Mouse (Mus musculus) spleen, adult 18-20 months (tissue): ENCODE measurements around the gene Grid1.

Source experiments
- DNase-seq, 2 experiments: peaks; one replicate each; pipeline ENCODE4 v3.0.0; 2022; ENCODE audit warnings: mixed read lengths in 2 of 2

Gene Grid1

DNA sequence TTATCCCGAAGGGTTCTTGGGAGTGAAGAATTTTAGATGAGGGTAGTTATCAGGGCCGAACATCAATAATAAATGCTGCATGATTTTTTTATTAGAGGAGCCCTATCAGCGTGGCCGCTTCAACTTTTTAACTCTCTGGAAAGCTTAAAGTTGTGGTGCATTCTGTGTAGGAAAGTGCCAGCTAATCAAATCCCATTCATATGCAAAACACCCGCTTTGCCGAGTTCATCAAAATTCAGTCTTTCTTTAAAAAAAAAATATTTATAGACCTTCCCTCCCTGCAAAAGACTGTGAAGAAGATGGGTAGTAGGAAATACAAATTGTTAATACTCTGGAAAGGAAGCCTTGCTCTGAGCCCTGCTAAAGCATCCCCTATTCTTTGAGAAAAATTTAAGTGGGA, 99.3 kb downstream of the Grid1 start:
- DNase-seq = no peak

DNA sequence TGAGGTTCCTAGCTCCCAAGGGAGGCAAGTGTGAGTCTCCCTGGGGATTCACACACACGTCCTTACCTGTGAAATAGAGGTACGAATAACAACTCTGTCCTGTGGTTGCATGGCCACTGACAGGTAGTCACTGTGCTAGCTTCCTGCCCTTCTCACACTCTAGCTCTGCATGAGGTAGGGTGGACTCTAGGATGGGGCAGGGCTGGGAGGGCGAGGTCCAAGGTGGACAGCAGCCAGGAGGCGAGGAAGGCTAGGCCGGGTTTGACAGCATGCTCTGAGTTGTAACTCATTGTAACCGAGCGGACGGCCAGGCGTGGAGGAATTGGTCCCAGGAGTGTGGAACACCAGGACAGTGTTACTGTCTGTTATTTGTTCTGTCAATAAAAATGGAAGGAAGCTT, 101.4 kb downstream of the Grid1 start:
- no peak for DNase-seq

DNA sequence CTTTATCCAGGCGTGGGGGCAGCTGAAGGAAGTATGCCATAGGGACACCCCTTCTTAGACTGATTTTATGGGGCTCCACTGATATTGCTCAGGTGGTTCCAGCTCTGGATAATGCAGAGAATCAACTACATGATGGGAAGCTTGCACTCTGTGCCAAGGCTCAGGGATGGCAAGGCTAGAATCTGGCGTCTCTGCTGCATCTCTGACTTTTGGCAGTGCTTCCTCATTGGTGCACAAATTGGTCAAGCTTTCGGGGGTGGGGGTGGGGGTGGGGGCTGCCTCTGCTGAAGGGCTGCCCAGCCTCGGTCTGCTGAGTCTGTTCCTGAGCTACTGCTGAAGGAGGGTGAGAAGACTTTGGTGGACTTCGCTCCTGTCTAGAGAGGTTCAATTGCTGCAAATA, 105.1 kb downstream of the Grid1 start:
- DNase-seq = no peak

DNA sequence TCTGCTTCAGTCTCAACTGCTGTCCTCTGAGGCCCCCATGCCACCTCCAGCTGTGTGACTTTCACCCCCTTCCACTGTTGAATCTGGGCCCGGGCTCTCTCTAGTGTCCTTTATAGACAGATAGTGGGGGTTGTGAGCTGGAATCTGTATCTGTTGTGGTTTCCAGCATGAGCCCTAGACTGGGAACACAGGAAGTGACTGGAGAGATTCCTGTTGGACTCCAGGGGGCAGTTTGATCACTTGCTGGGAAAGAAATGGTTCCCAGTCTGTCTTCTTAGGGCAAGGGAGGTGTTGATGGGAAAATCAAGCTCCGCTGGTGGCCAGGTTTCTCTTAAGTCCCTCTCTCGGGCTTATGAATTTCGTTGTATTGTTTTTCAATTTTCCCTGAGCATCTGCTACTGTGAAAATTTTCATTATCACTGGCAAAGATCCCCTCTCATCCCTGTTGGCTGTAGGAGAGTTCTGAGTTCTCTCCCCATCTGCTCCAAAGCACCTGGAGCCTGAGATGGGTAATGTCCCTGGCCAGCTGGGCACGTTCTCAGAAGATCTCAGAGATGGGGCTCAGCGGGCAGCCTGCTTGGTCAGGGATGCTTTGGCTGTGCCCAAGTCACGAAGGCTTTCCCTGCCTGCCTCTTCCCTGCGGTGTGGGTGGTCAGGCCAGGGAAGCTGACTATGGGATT, 110.3 kb downstream of the Grid1 start:
- no peak for DNase-seq

DNA sequence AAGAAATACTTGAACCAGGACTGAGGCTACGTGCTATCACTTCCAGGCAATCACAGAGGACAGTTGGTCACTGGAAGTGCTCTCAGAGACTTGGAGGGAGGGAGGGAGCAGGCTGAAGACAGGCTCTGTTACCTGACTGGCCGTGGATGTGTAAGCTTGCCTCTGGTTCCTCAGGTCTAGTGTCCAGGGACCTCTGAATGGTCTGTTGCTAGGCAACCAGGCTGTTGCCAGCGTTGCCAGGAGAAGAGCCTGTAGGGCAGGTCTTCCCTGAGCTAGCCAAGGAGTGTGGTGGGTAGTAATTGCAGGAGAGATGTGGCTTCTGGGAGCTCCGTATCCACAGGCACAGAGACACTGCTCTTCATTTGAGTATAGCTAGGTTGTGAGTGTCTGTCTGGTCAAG, 113.3 kb downstream of the Grid1 start:
- no peak for DNase-seq

DNA sequence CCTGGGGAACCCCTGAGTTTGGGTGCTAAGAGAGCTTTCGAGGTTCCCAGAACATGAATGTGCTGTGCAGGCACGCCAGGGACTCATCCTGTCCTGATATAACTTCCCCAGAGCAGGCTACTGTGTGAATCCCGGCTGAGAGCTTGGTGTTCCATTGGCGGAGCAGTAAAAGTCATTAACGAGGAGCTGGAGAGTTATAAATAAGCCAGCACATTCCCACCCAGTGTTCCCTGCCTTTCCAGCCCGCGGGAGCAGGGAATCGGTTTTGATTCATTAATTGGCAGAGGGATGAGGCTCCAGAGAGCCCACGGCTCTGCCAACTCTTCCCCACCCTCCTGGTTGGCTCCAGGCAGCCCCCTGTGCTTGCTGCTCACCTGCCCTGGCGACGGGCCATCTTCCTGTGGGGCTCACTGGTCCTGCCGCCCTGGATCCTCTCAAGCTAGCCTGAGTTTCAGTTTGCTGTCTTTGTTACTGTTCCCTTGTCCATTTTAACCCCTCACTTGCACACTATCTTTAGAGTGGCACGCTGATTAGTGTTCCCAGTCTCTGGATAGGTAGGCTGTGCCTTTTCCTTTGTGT, 116.4 kb downstream of the Grid1 start:
- no peak for DNase-seq

DNA sequence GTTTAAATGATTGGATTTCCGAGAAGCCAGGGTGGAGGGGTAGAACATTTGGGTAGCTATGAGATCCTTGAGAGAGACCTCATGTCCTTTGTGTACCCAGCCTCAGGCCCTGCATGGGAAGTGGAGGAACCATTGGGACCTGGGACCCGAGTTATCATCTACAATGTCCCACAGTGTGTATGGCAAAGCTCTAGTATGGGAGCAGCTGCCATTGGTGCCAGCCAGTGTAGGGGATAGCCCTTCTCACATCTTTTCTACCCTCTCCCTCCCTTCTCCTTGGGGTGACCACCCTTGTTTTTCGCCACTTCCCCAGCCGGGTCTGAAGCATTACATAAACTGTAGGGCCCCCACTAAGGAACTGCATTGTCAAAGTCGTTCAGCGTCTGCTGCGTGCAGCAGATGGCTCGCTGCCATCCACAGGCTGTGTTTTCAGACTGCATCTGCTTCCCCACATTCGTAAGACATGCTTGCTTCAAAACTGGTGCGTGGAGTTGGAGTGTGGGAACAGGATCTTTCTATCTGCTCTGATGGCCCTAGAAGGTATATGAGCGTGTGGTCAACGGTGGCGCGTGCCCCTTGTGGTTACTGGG, 124.6 kb downstream of the Grid1 start:
- DNase-seq = no peak

DNA sequence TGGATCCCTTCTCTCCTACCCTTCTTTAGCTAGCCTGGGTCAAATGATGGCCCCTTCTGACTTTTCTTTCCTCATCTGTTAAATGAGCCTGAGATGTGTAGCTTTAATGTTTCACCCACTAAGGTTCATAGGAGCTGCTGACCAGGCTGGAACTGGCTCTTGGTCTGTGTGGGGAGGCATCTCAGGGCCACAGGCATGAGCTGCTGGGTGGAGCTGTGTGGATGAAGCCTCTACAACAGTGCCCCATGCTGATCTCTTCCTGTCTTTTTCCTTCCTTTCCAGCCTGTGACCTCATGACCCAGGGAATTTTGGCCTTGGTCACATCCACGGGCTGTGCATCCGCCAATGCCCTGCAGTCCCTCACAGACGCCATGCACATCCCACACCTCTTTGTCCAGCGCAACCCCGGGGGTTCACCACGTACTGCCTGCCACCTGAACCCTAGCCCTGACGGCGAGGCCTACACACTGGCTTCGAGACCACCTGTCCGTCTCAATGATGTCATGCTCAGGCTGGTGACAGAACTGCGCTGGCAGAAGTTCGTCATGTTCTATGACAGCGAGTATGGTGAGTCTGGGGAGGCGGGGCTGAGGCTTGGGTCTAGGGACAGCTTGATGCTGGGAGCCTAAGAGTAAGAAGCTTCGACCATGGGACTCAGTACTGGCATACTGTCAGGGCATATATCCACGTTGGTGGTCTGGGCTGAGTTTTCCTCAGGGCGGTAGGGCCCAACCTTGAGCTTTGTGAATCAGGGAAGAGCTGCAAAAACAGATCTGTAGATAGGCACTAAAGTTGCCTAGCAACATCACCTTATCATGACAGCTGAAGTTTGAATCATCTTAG, 125.8 kb downstream of the Grid1 start:
- DNase-seq = no peak

DNA sequence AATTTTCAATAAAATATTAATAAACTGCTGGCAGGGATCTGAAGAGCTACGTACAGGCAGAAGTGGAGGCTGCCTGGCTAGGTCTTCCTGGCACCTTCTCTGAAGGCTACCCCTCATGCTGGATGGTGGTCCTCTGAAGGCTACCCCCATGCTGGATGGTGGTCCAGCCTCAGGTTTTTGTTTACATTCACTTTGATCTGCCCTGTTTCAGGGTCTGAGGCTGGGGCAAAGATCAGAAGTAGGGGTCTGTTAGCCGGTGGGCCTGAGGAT, 126.3 kb downstream of the Grid1 start:
- no peak for DNase-seq

DNA sequence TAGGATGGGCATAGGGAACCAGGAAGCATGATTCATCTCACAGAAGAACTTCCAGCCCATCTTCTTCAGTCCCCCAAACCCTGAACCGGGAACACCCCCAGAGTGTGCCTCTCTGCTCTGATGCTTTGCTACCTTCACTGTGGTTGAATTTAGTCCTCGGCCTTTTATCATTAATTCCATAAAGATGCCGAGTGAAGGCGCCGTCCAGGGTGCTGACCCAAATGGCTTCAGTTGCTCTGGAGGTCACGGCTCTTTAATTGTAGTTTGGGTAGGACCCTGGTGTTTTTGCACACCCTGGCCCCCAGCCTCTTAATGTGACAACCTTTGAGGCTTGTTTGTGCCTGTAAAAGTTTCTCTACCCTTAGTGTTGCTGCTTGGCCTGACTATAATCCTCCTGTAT, 128.3 kb downstream of the Grid1 start:
- DNase-seq = no peak

DNA sequence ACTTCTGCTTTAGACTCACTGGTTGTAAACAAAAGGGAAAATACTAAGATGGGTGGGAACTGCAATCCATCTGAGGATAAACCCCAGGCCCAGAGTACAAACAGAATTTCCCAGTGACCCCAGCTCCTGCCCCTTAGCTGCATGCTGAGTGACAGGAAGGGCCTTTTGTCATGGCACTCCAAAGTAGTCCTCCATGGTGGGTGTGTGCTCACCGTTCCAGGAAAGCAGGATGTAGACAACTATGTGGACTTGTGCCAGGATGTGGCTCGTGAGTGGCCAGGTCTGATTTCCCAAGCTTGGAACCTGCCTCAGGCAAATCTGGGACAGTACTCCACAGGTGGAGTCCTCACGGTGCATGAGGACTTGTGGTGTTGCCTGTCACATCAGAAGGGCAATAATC, 132.4 kb downstream of the Grid1 start:
- no peak for DNase-seq

DNA sequence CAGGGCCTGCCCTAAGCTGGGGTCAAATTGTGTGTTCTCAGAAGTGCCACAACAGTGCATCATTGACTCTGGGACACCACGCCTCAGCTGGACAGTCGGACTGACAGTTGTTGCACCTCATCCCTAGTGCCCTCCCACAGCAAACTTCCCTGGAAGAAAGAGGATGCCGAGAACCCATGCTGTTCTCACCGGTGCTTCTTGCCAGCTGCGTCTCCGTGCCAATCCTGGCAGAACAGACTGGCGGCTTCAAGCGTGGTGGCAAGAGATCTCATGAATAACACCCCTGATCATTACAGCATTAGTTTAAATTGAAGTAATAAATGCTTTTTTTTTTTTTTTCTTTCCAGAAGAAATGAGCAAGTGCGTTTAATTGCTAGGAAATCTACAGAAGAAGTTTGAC, 133.7 kb downstream of the Grid1 start:
- no peak for DNase-seq

DNA sequence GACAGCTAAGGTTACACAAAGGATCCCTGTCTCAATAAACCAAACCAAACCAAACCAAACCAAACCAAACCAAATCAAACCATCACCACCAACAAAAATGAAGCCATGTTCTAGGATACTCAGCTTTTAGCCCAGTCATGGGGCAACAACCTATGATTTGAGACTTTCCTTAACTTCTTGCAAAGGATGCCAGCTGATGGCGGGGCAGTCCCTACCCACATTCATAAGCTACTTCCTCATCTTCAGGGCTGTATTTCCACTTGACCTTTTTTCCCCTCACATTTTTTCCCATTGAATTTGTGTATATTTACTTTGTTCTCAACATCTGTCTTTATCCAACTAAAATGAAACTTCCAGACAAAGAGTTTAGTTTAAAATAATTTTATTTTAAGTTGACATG, 135.8 kb downstream of the Grid1 start:
- no peak for DNase-seq

DNA sequence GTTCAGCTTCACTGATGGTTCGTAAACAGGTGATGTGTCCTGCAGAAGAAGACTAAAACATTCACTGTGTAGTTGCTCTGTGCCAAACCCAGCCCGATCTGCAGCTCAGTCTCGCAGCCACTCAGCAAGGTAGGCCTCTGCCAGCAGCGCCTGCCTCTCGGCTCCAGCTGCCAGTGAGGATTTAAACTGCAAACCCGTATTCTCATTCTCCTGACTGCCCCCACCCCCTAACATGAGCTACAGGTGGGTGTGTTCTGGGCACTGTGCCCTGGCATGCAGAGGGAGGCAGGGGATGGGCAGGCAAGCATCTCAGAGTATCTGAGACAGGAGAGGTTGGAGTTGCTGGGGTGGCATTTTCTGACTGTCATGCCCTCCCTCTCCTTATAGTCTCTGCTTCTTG, 140.3 kb downstream of the Grid1 start:
- DNase-seq = no peak

DNA sequence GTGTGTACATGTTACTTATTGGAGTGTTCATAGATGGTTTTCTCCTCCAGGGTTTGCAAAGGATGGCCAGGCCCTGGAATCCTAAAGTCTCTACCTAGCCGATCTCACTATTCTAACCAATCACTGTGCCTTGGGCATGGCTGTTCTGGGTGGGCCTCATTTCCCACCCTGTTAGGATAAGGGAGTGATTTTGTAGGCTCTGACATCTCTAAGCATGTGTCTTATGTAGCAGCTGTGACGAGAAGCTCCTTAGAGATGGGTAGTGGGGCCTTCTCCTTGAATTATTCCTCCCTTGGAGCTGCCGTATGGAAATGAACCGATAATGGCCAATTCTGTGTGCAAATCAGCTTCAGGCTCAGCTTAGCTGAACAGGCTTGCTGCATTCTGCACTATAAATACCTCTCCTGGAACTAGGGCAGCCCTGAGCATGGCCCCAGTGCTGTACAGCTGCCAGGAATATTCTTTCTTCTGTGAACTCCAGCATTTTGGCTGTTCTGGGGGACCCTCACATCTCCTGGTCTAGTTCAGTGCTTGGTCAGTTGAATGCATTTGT, 143.8 kb downstream of the Grid1 start:
- no peak for DNase-seq

DNA sequence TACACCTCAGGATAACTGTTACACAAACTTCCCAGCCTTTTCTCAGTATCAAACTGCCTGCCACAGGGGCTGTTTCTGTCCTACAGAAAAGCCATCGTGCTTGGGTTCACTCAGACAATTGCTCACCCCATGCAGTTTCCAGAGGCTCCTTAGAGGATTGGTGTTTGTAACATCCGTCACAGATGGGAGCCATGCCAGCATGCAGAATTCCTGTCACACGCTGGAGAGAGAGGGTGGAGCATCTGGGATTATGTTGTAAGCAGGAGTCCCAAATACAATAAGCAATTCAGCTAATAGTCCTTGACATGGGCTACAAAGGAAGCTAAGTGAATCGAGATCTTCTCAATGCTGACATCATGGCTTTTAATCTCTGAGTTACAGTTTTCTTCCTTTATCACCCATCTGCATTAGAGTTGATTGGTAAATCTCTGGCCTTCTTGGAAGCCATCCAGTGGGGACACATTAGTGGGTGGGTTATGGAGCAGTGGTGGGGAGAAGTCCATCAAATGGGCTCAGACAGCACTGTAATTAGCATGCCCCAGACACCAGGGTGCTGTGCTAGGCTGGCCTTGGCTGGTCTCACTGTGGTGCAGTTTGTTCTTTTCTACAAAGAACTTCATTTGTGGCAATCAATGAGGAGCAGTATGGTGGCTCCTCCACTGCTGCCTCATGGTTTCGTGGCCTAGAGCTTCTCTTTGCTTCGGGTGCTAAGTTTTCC, 149.4 kb downstream of the Grid1 start:
- no peak for DNase-seq

DNA sequence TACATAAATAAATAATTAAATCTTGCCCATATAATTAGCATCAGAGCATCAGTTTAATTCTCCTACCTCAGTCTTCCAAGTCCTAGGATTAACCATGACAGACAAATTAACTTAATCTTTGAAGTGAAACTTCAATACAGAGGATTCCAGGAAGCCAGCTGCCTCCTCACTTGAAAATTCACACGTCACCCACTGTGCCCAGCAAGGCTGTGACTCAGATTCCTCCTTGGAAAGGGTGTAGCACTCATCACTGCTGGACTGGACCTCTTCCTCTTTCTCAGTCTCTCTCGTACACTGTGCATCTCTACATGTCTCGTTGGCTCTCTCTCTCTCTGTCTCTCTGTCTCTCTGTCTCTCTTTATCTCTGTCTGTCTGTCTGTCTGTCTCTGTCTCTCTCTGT, 153.0 kb downstream of the Grid1 start:
- no peak for DNase-seq

DNA sequence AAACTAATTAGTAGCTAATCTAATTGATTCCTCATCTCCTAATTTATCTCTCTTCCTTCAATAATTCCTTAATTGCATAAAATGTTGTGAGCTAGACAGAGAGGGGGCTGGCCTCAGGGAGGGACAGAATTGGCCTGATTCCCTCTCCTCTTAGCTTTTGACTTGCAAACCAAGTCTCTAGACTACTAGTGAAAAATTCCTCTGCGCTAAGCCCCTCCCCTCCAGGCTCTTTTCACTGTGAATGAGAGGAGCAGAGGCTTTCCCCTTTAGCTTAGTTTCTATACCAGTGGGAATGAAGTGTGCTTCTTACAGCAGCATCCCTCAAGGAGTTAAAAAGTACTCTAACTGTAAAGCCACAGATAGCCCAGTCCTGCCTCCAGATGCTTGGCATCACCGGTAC, 160.8 kb downstream of the Grid1 start:
- no peak for DNase-seq

DNA sequence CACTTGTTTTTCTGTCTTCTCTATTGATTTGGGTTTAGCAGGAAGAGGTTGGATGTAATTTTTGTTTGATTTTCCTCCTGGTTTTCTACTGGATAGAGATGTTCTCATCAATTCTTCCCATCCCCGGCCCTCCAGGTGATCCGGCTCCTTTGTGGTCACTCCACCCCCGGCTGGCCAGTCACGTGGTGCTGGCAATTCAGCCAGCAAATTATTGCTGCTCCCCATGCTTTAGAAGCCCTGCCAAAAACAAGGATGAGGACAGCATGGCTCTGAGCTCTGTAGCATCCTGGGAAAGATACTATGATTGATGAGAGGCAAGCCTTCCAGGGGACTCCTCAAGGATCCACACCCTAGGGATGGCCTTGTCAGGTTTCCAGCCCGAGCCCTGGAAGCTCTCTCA, 169.2 kb downstream of the Grid1 start:
- no peak for DNase-seq

DNA sequence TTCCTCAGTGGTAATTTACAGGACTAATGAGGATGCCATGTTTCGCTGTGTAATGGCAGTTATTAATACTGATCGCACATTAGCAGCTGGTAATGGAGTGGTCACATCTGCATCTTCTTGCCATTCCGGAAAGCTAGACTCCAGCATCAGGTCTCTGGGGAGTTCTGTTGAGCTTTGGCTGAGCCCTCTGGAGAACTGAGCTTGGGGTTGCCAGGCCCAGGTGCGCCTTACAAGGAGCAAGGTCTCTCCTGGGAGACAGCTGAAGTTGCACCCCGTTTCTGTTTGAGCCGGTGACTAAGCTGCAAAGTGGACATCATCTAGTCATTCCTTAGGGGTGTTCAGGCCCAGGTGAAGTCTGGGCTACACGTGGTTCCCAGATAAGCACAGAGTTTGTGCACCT, 186.8 kb downstream of the Grid1 start:
- DNase-seq = no peak

DNA sequence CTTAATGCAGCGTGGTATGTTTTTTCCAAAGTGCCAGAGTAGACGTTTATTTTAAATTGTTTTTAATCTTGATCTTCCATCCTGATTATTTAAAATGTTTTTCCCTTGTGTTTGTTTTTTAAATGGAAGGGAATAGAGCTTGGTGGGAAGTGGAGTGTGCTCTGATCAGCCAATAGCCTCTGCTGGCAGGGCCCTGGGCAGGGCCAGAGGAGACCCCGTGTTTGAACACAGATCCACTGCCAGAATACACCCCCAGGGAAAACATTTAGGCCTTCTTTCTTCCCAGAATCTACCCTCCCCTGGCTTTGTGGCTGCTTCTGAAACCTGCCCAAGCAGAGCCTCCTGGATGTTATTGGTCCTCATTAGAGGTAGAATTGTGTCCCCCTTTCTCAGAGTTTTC, 188.8 kb downstream of the Grid1 start:
- DNase-seq = no peak

DNA sequence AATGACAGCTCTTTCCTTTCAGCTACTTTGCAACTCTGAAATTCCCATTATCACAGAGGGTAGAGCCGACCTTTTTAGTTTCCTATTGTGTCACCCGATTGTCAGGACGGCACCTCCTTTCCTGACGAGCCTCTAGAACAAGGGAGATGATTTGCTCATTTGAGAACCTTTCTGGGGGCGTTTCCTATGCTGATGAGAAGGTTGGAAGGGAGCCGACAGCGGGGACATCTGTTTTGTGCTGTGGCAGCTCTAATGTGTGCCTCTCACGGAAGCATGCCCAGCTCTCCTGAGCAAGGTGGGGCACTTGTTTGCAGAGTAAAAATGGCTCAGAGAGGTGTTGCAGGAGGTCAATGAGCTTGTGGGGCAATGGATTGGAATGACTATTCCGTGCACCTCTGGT, 189.2 kb downstream of the Grid1 start:
- DNase-seq = no peak

DNA sequence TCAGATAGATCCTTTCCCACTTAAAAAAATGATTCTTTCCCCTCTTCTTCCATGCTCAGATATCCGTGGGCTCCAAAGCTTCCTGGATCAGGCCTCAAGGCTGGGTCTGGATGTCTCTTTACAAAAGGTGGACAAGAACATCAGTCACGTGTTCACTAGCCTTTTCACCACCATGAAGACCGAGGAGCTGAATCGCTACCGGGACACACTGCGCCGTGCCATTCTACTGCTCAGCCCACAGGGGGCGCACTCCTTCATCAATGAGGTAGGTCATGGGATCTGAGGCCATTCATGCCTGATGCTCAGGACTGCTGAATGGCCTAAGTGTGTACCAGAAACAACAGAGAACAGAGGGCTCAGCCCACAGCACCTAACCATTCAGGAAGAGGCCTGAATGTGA, 206.8 kb downstream of the Grid1 start:
- no peak for DNase-seq
